In the genomic region with DNA sequence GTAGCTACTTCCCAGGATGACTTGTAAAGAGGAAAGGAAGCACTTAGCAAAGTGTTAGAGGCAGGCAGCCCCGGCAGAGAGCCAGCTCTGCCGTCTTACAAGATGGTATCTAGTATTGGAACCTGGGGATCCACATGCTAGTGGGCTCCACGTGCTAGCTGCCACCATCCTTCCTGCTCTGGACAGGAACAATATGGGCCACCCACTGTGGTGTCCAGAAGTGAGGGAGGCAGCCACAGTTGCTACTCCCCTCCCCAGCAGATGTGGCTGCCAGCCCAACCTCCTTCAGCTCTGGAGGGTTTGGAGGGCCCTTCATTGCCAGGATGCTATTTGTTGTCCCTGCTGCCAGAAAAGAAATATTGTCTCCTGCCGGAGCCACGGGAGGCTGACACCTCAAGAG, we compare ENCODE assay signal across 14 mouse cellular contexts.
DNase-seq lines count a peak whose midpoint lies in the region; ATAC-seq lines count a peak whose summit lies in the region.
"Had no signal": no experiment of that assay in that cellular context is flagged by ENCODE, and none has a peak within 500 bp of the region (broad histone marks: within the 10 kb centered on the region; RNA-seq: fewer than 3 reads in every experiment).

No protein-coding gene starts in this region.

- peak overlapping the region; percentile 18; the same call in 1 of the 2 replicates for H3K27ac ChIP-seq in hindbrain, embryonic 13.5 days
- no peak overlapping the region for H3K27ac ChIP-seq in hindbrain, embryonic 12.5 days
- no peak overlapping the region for H3K27ac ChIP-seq in intestine, embryonic 15.5 days
- H3K27ac ChIP-seq: limb, embryonic 12.5 days; liver, embryonic 13.5 days had no signal

- no peaks in the 10 kb centered on the region for H3K36me3 ChIP-seq in hindbrain, embryonic 13.5 days
- no peaks in the 10 kb centered on the region for H3K36me3 ChIP-seq in hindbrain, embryonic 12.5 days
- no peaks in the 10 kb centered on the region for H3K36me3 ChIP-seq in intestine, embryonic 15.5 days
- H3K36me3 ChIP-seq: limb, embryonic 12.5 days; liver, embryonic 13.5 days had no signal

- ATAC-seq in hindbrain, embryonic 13.5 days (ENCODE audit: low FRiP score): no peak
- no peak for ATAC-seq in hindbrain, embryonic 12.5 days (ENCODE audit: low FRiP score)
- no peak for ATAC-seq in intestine, embryonic 15.5 days
- ATAC-seq in granulocyte monocyte progenitor cell, adult 5-6 weeks (replicated peaks; ENCODE audit: poor library complexity, severe bottlenecking): no peak
- ATAC-seq: Patski had no signal

- H3K27me3 ChIP-seq in hindbrain, embryonic 13.5 days: 0 out of 2 replicates have a peak, but pooled peaks cover 7% of the 10 kb centered on the region
- peaks cover 4% of the 10 kb centered on the region; the same call in 1 of the 2 replicates for H3K27me3 ChIP-seq in hindbrain, embryonic 12.5 days
- no peaks in the 10 kb centered on the region for H3K27me3 ChIP-seq in intestine, embryonic 15.5 days (replicated peaks)
- H3K27me3 ChIP-seq: limb, embryonic 12.5 days; liver, embryonic 13.5 days had no signal

- no peak overlapping the region for H3K9ac ChIP-seq in hindbrain, embryonic 13.5 days
- H3K9ac ChIP-seq in hindbrain, embryonic 12.5 days: no peak overlapping the region
- H3K9ac ChIP-seq in intestine, embryonic 15.5 days: no peak overlapping the region
- H3K9ac ChIP-seq: limb, embryonic 12.5 days; liver, embryonic 13.5 days had no signal

- no peak overlapping the region for H3K4me3 ChIP-seq in hindbrain, embryonic 13.5 days
- H3K4me3 ChIP-seq in hindbrain, embryonic 12.5 days: no peak overlapping the region
- no peak overlapping the region for H3K4me3 ChIP-seq in intestine, embryonic 15.5 days (replicated peaks)
- H3K4me3 ChIP-seq: limb, embryonic 12.5 days; liver, embryonic 13.5 days had no signal

- H3K4me1 ChIP-seq in hindbrain, embryonic 13.5 days (replicated peaks): peaks cover 21% of the 10 kb centered on the region
- peaks cover 14% of the 10 kb centered on the region for H3K4me1 ChIP-seq in hindbrain, embryonic 12.5 days
- H3K4me1 ChIP-seq in intestine, embryonic 15.5 days (replicated peaks): no peaks in the 10 kb centered on the region
- H3K4me1 ChIP-seq: limb, embryonic 12.5 days; liver, embryonic 13.5 days had no signal

- peak; percentile 37 for DNase-seq in brain, adult 2 months (ENCODE audit: low read depth, low spot score)
- DNase-seq in embryo, embryonic 9.5 days (ENCODE audit: extremely low spot score): peak; percentile 32
- DNase-seq in lung, postnatal 14 days: peak; percentile 31
- no peak for DNase-seq in adrenal gland, adult 8-10 months
- DNase-seq: gastrocnemius, postnatal 14 days; liver, embryonic 13.5 days; spleen, adult 18-20 months; thymus, adult 18-20 months had no signal

- H3K9me3 ChIP-seq in hindbrain, embryonic 13.5 days: no peaks in the 10 kb centered on the region
- no peaks in the 10 kb centered on the region for H3K9me3 ChIP-seq in hindbrain, embryonic 12.5 days (replicated peaks)
- H3K9me3 ChIP-seq in intestine, embryonic 15.5 days: no peaks in the 10 kb centered on the region
- H3K9me3 ChIP-seq: limb, embryonic 12.5 days; liver, embryonic 13.5 days had no signal

- 15% methylated on average over 5 of the region's 5 CpGs for WGBS in hindbrain, embryonic 13.5 days
- 20% methylated on average over 5 of the region's 5 CpGs for WGBS in hindbrain, embryonic 12.5 days
- WGBS in intestine, embryonic 15.5 days: 19% methylated on average over 5 of the region's 5 CpGs

- no peak overlapping the region for H3K4me2 ChIP-seq in hindbrain, embryonic 13.5 days
- H3K4me2 ChIP-seq in hindbrain, embryonic 12.5 days (replicated peaks): no peak overlapping the region
- no peak overlapping the region for H3K4me2 ChIP-seq in intestine, embryonic 15.5 days (replicated peaks)
- H3K4me2 ChIP-seq: limb, embryonic 12.5 days; liver, embryonic 13.5 days had no signal
